Mouse (Mus musculus): ENCODE measurements around the gene Adh4. TPM values are rescaled to one million over a fixed set of nuclear protein-coding genes. Genes with fewer than 3 reads are reported as not detected.

Gene Adh4
- polyA plus RNA-seq (2017; shearing (Covaris generic)), result not detected

DNA sequence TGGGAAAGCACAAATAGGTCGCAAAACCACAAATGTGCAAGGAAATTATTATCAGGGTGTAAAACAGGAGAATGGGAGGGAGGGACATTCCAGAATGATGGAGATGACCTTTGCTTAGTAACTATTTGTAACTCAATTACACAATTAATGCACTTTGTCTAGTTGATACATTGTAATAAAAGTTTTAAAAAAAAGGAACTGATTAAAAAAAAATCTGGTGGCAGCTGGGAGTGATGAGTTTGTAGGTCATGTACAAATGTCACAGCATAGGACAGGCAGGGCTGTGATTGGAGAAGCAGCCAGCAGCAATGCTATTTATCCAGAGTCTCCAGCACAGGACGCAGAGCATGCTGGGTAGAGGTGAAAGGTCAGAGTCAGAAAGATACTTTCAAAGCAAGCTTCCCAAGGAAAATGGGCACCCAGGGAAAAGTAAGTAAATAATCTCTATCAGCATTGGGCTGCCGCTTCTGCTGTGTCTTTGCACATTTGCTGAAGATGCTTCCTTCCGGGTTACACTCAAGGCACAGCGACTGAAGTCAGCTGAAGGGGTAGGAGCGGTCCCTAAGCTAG lies at the start of gene Adh4:
Gene Adh4 (plus strand): TSS at position 346 of the 570 bp plus-strand sequence.

DNA sequence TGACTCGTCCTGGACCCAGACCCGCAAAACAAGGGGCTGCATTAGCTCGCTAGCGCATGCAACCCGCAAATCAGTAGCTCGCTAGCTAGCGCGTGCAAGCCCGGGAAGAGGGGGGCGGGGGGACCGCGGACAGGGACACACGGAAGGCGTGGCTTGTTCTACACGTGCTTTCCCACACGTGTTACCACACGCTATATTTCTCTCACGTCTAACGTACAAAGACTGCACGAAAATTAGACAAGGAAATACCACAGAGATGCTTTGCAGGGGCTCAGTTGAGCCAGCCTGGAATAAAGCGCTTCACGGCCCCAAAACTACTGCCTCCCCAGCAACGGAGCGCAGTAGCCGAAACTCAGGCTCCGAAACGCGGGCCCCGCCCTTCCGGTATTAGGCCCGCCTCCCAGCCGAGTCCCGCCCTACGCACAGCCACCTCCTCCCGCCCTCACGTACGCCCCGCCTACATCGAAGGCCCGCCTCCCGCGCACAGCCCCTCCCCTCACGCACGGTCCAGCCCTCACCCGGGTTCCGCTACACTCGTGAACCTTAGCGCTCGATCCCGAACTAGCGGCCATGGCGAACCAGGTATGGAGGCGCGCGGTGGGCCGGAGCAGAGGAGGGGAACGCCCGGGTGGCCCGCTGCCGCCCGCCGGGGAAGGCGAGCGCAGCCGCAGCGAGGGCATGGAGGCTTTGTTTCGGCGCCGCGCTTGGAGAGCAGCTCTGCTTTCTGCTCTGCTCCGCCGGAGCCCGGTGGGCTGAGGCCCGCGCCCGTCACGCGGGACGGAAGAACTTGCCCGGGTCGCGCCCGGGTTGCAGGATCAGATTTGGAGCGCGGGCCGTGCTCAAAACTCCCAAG lies 27.6 kb downstream of the Adh4 start, which contains the start of gene Adh5:
Gene Adh5 (plus strand): TSS at position 482 of the 853 bp plus-strand sequence.

Other genes starting within 250 kb of the Adh4 start
- not detected for gene 4930579F01Rik, start 221.6 kb upstream of the Adh4 start, polyA plus RNA-seq (2017; shearing (Covaris generic))
- gene Adh7, start 197.7 kb upstream of the Adh4 start, polyA plus RNA-seq (2017; shearing (Covaris generic)), result not detected
- gene Adh1, start 154.5 kb upstream of the Adh4 start, polyA plus RNA-seq (2017; shearing (Covaris generic)), result 6.7 TPM
- gene Adh6a, start 102.2 kb upstream of the Adh4 start, polyA plus RNA-seq (2017; shearing (Covaris generic)), result not detected
- not detected for gene Adh6b, start 73.7 kb upstream of the Adh4 start, polyA plus RNA-seq (2017; shearing (Covaris generic))
- gene Adh5, start 27.6 kb downstream of the Adh4 start, polyA plus RNA-seq (2017; shearing (Covaris generic)), result 150 TPM
- gene Metap1, start 74.0 kb downstream of the Adh4 start, polyA plus RNA-seq (2017; shearing (Covaris generic)), result 42.4 TPM
- gene Eif4e, start 110.7 kb downstream of the Adh4 start, polyA plus RNA-seq (2017; shearing (Covaris generic)), result 207 TPM

Measured in CD4-positive, CD25-positive, alpha-beta regulatory T cell (primary cell).